Mouse (Mus musculus): ENCODE data around the gene Olfr458. TPM values are rescaled to one million over a fixed set of nuclear protein-coding genes. Genes with fewer than 3 reads are reported as not detected.
"Not testable (repeated sequence)": the region's sequence is repeated elsewhere in the genome, so short reads cannot be mapped to it uniquely, and the experiment has no call there.

The Olfr458 gene
- polyA plus RNA-seq, 2 experiments = not detected

- no peak within 1 kb of the TSS for H3K9ac ChIP-seq (replicated peaks)
- H3K9me3 ChIP-seq (ENCODE audit: control insufficient read depth, low read length) = no peaks in the 10 kb centered on the region
- 72% methylated on average over 1 of the region's 1 CpGs for WGBS (ENCODE audit: insufficient replicate concordance)
- H3K4me2 ChIP-seq (ENCODE audit: low read depth) = no peak within 1 kb of the TSS
- no peak within 1 kb of the TSS for H3K4me3 ChIP-seq (ENCODE audit: insufficient read depth in 1 of 2, low read depth in 2 of 2, low read length in 2 of 2)
- no peak for DNase-seq (ENCODE audit: low read depth in 3 of 3, low spot score in 3 of 3)
- H3K27ac ChIP-seq = no peak within 1 kb of the TSS
- no peaks in the 10 kb centered on the region for H3K36me3 ChIP-seq (replicated peaks; ENCODE audit: control insufficient read depth, insufficient read depth, low read depth)
- H3K4me1 ChIP-seq (replicated peaks; ENCODE audit: control insufficient read depth in 2 of 2, insufficient read depth in 2 of 2, low read length in 1 of 2) = no peaks in the 10 kb centered on the region
- no peak for TF ChIP-seq CTCF (IDR thresholded peaks at IDR 0.05; ENCODE audit: low read depth)
- TF ChIP-seq EP300 (IDR thresholded peaks at IDR 0.05; ENCODE audit: low read depth) = no peak
- no peak for ATAC-seq (ENCODE audit: insufficient read depth)
- H3K27me3 ChIP-seq (ENCODE audit: control insufficient read depth, insufficient read depth, low read length) = no peaks in the 10 kb centered on the region
Observed at GRCm38 (mm10) chr6:42487114-42487513, 22.1 kb upstream of the Olfr458 start, which contains the start of gene Olfr456. Gene Olfr456 (minus strand): TSS chr6:42487214.

- H3K36me3 ChIP-seq (replicated peaks; ENCODE audit: control insufficient read depth, insufficient read depth, low read depth) = no peaks in the 10 kb centered on the region
- no peaks in the 10 kb centered on the region for H3K4me1 ChIP-seq (replicated peaks; ENCODE audit: control insufficient read depth in 2 of 2, insufficient read depth in 2 of 2, low read length in 1 of 2)
- no peak overlapping the region for H3K4me3 ChIP-seq (ENCODE audit: insufficient read depth in 1 of 2, low read depth in 2 of 2, low read length in 2 of 2)
- no peak overlapping the region for H3K9ac ChIP-seq (replicated peaks)
- H3K4me2 ChIP-seq (ENCODE audit: low read depth) = no peak overlapping the region
- ATAC-seq (ENCODE audit: insufficient read depth) (no peak), DNase-seq (ENCODE audit: low read depth in 3 of 3, low spot score in 3 of 3) (no peak)
- no peak for TF ChIP-seq CTCF (IDR thresholded peaks at IDR 0.05; ENCODE audit: low read depth)
- no peak for TF ChIP-seq EP300 (IDR thresholded peaks at IDR 0.05; ENCODE audit: low read depth)
- H3K9me3 ChIP-seq (ENCODE audit: control insufficient read depth, low read length) = no peaks in the 10 kb centered on the region
- H3K27ac ChIP-seq = no peak overlapping the region
- no peaks in the 10 kb centered on the region for H3K27me3 ChIP-seq (ENCODE audit: control insufficient read depth, insufficient read depth, low read length)
Observed at GRCm38 (mm10) chr6:42484633-42485032, 19.6 kb upstream of the Olfr458 start.

GRCm38 (mm10) chr6:42476235-42476634, 11.2 kb upstream of the Olfr458 start, which contains the start of gene Olfr457:
Gene Olfr457 (minus strand): TSS chr6:42476335.
- no peaks in the 10 kb centered on the region for H3K27me3 ChIP-seq (ENCODE audit: control insufficient read depth, insufficient read depth, low read length)
- no peak within 1 kb of the TSS for H3K27ac ChIP-seq
- DNase-seq (ENCODE audit: low read depth in 3 of 3, low spot score in 3 of 3) (no peak), ATAC-seq (ENCODE audit: insufficient read depth) (no peak)
- no peaks in the 10 kb centered on the region for H3K9me3 ChIP-seq (ENCODE audit: control insufficient read depth, low read length)
- H3K4me1 ChIP-seq (replicated peaks; ENCODE audit: control insufficient read depth in 2 of 2, insufficient read depth in 2 of 2, low read length in 1 of 2) = no peaks in the 10 kb centered on the region
- TF ChIP-seq CTCF (IDR thresholded peaks at IDR 0.05; ENCODE audit: low read depth) (no peak), EP300 (IDR thresholded peaks at IDR 0.05; ENCODE audit: low read depth) (no peak)
- 62% methylated on average over 1 of the region's 1 CpGs for WGBS (ENCODE audit: insufficient replicate concordance)
- no peak within 1 kb of the TSS for H3K4me3 ChIP-seq (ENCODE audit: insufficient read depth in 1 of 2, low read depth in 2 of 2, low read length in 2 of 2)
- no peak within 1 kb of the TSS for H3K4me2 ChIP-seq (ENCODE audit: low read depth)
- H3K9ac ChIP-seq (replicated peaks) = no peak within 1 kb of the TSS
- H3K36me3 ChIP-seq (replicated peaks; ENCODE audit: control insufficient read depth, insufficient read depth, low read depth) = no peaks in the 10 kb centered on the region

- not testable (repeated sequence) for H3K9ac ChIP-seq (replicated peaks); H3K36me3 ChIP-seq (replicated peaks; ENCODE audit: control insufficient read depth, insufficient read depth, low read depth); H3K4me2 ChIP-seq (ENCODE audit: low read depth); H3K4me3 ChIP-seq (ENCODE audit: insufficient read depth in 1 of 2, low read depth in 2 of 2, low read length in 2 of 2); H3K4me1 ChIP-seq (replicated peaks; ENCODE audit: control insufficient read depth in 2 of 2, insufficient read depth in 2 of 2, low read length in 1 of 2); H3K27ac ChIP-seq; DNase-seq (ENCODE audit: low read depth in 3 of 3, low spot score in 3 of 3); H3K9me3 ChIP-seq (ENCODE audit: control insufficient read depth, low read length); H3K27me3 ChIP-seq (ENCODE audit: control insufficient read depth, insufficient read depth, low read length); ATAC-seq (ENCODE audit: insufficient read depth)
- 63% methylated on average over 4 of the region's 4 CpGs for WGBS (ENCODE audit: insufficient replicate concordance)
Observed at GRCm38 (mm10) chr6:42471298-42471697, 6.3 kb upstream of the Olfr458 start.

- no peak overlapping the region for H3K27ac ChIP-seq
- H3K4me3 ChIP-seq (ENCODE audit: insufficient read depth in 1 of 2, low read depth in 2 of 2, low read length in 2 of 2) = no peak overlapping the region
- no peaks in the 10 kb centered on the region for H3K27me3 ChIP-seq (ENCODE audit: control insufficient read depth, insufficient read depth, low read length)
- no peaks in the 10 kb centered on the region for H3K36me3 ChIP-seq (replicated peaks; ENCODE audit: control insufficient read depth, insufficient read depth, low read depth)
- TF ChIP-seq EP300 (IDR thresholded peaks at IDR 0.05; ENCODE audit: low read depth) = no peak
- TF ChIP-seq CTCF (IDR thresholded peaks at IDR 0.05; ENCODE audit: low read depth) = no peak
- no peak overlapping the region for H3K9ac ChIP-seq (replicated peaks)
- no peaks in the 10 kb centered on the region for H3K9me3 ChIP-seq (ENCODE audit: control insufficient read depth, low read length)
- DNase-seq (ENCODE audit: low read depth in 3 of 3, low spot score in 3 of 3) = no peak
- no peak for ATAC-seq (ENCODE audit: insufficient read depth)
- no peak overlapping the region for H3K4me2 ChIP-seq (ENCODE audit: low read depth)
- 66% methylated on average over 4 of the region's 4 CpGs for WGBS (ENCODE audit: insufficient replicate concordance)
- no peaks in the 10 kb centered on the region for H3K4me1 ChIP-seq (replicated peaks; ENCODE audit: control insufficient read depth in 2 of 2, insufficient read depth in 2 of 2, low read length in 1 of 2)
Observed at GRCm38 (mm10) chr6:42470542-42470941, 5.5 kb upstream of the Olfr458 start.
